29 mouse cellular contexts compared by ENCODE assay signal in the genomic region with DNA sequence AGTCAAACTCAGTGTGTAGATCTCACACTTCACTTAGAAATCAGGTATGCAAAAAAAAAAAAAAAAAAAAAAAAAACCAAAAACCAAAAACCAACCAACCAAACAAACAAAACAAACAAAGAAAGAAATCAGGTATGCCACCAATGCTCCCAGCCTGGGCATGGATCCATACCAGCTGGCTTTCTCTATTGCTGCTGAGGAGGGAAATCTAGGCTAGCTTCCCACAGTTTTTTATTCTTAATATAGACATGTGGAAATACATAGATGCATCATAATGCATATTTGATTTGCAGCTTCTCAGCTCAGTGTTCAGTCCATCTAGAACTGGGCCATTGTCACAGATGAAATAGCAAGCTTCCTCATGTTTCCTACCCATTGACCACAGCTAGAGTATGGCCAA.
DNase-seq lines count a peak whose midpoint lies in the region; ATAC-seq and TF ChIP-seq lines count a peak whose summit lies in the region.
"Had no signal": no experiment of that assay in that cellular context is flagged by ENCODE, and none has a peak within 500 bp of the region (broad histone marks: within the 10 kb centered on the region; RNA-seq: fewer than 3 reads in every experiment).

No protein-coding gene starts in this region.

- TF ChIP-seq EP300 in lung, postnatal 0 days (IDR thresholded peaks at IDR 0.05) = no peak

- H3K4me1 ChIP-seq in lung, postnatal 0 days (ENCODE audit: insufficient read depth, low read depth, low read length) = no peaks in the 10 kb centered on the region
- H3K4me1 ChIP-seq: embryonic facial prominence, embryonic 13.5 days; forebrain, embryonic 12.5 days; heart, embryonic 13.5 days; kidney, embryonic 15.5 days; limb, embryonic 10.5 days; liver, embryonic 15.5 days; neural tube, embryonic 13.5 days had no signal

- no peak for TF ChIP-seq CTCF in lung, postnatal 0 days (IDR thresholded peaks at IDR 0.05)

- H3K4me2 ChIP-seq in lung, postnatal 0 days (replicated peaks; ENCODE audit: low read depth, low read length) = no peak overlapping the region
- H3K4me2 ChIP-seq: embryonic facial prominence, embryonic 13.5 days; forebrain, embryonic 12.5 days; heart, embryonic 13.5 days; kidney, embryonic 15.5 days; liver, embryonic 15.5 days; neural tube, embryonic 13.5 days had no signal

- no peak overlapping the region for H3K27ac ChIP-seq in lung, postnatal 0 days (ENCODE audit: low read length)
- H3K27ac ChIP-seq: embryonic facial prominence, embryonic 13.5 days; forebrain, embryonic 12.5 days; heart, adult 2 months; heart, embryonic 13.5 days; hindbrain, postnatal 0 days; kidney, embryonic 15.5 days; limb, embryonic 10.5 days; liver, embryonic 15.5 days; macrophage; neural tube, embryonic 13.5 days had no signal

- DNase-seq in layer of hippocampus, adult 9-11 months = peak; percentile 8
- no peak for DNase-seq in layer of hippocampus, postnatal 25 days (ENCODE audit: extremely low spot score in 1 of 2, low spot score in 1 of 2)
- peak; percentile 11 to 31 for DNase-seq in frontal cortex, postnatal 36 days (ENCODE audit: low spot score in 2 of 2)
- peak; percentile 44 for DNase-seq in right cerebral cortex, adult 18-20 months
- DNase-seq in telencephalon, adult 2 months (ENCODE audit: low read depth, low spot score) = peak; percentile 34
- DNase-seq in lung, postnatal 0 days (ENCODE audit: low spot score) = no peak
- DNase-seq in embryo, embryonic 10.5 days (ENCODE audit: low spot score) = no peak
- DNase-seq: adrenal gland, postnatal 14 days; cerebellum, adult 9-10 months; embryo, embryonic 11 days; gastrocnemius, postnatal 36 days; heart, adult 2 months; heart, postnatal 14 days; liver; thymus, postnatal 36 days had no signal

- H3K4me3 ChIP-seq in lung, postnatal 0 days (ENCODE audit: low read depth, low read length) = no peak overlapping the region
- H3K4me3 ChIP-seq: embryonic facial prominence, embryonic 13.5 days; erythroblast, embryonic 14.5 days; forebrain, embryonic 12.5 days; heart, adult 2 months; heart, embryonic 13.5 days; kidney, embryonic 15.5 days; limb, embryonic 10.5 days; liver, embryonic 15.5 days; myocyte; neural tube, embryonic 13.5 days had no signal

- no peaks in the 10 kb centered on the region for H3K36me3 ChIP-seq in lung, postnatal 0 days (ENCODE audit: insufficient read depth, low read length)
- H3K36me3 ChIP-seq: embryonic facial prominence, embryonic 13.5 days; forebrain, embryonic 12.5 days; heart, embryonic 13.5 days; kidney, embryonic 15.5 days; limb, embryonic 10.5 days; liver, embryonic 15.5 days; neural tube, embryonic 13.5 days had no signal

- H3K9me3 ChIP-seq in lung, postnatal 0 days (ENCODE audit: low read length) = no peaks in the 10 kb centered on the region
- H3K9me3 ChIP-seq: embryonic facial prominence, embryonic 13.5 days; forebrain, embryonic 12.5 days; heart, embryonic 13.5 days; kidney, embryonic 15.5 days; limb, embryonic 10.5 days; liver, embryonic 15.5 days; neural tube, embryonic 13.5 days had no signal

- H3K9ac ChIP-seq in lung, postnatal 0 days (replicated peaks; ENCODE audit: low read depth) = no peak overlapping the region
- H3K9ac ChIP-seq: embryonic facial prominence, embryonic 13.5 days; forebrain, embryonic 12.5 days; heart, embryonic 13.5 days; kidney, embryonic 15.5 days; liver, embryonic 15.5 days; neural tube, embryonic 13.5 days had no signal

- H3K27me3 ChIP-seq in lung, postnatal 0 days (replicated peaks; ENCODE audit: insufficient read depth, low read length) = no peaks in the 10 kb centered on the region
- H3K27me3 ChIP-seq: embryonic facial prominence, embryonic 13.5 days; forebrain, embryonic 12.5 days; heart, embryonic 13.5 days; kidney, embryonic 15.5 days; liver, embryonic 15.5 days; neural tube, embryonic 13.5 days had no signal

- ATAC-seq in lung, postnatal 0 days = no peak
- ATAC-seq: activated CD4-positive, CD25-positive, alpha-beta regulatory T cell, adult 4 months; hindbrain, postnatal 0 days; intestine, postnatal 0 days; midbrain, embryonic 16.5 days had no signal

Comparison
In these comparisons a context has a peak if more than half of its experiments do, and no peak if none do; other contexts are left out.
1. DNase-seq: peak in layer of hippocampus, adult 9-11 months (single experiment), frontal cortex, postnatal 36 days (2 of 2), right cerebral cortex, adult 18-20 months (single experiment) and telencephalon, adult 2 months (single experiment); none in layer of hippocampus, postnatal 25 days (0 of 2), lung, postnatal 0 days (single experiment) and embryo, embryonic 10.5 days (single experiment).